Mouse (Mus musculus) heart, adult 2 months (tissue): ENCODE results near the gene Tmem239.

Experiments used
- CTCF ChIP-seq: fragments of 200-600 bp; IDR thresholded peaks from 2 replicates; pipeline ENCODE4 v1.8.1; 2022; ENCODE audit warnings: antibody characterized with exemption, mild to moderate bottlenecking, moderate library complexity
- EP300 ChIP-seq: fragments of 200-500 bp; IDR thresholded peaks from 2 replicates; pipeline ENCODE4 v1.6.1; 2011; ENCODE audit warnings: low read depth, low read length, control low read depth; ENCODE audit not compliant: insufficient read depth

GRCm38 (mm10) chr2:130401891-130402290 is 4.4 kb upstream of the Tmem239 start:
- TF ChIP-seq CTCF, result no peak
- TF ChIP-seq EP300, result no peak
